Mouse (Mus musculus): Measurements from ENCODE around the gene Epha8.

Gene Epha8

GRCm38 (mm10) chr4:136907033-136907432 lies 49.6 kb downstream of the Epha8 start:
- DNase-seq (ENCODE audit: low spot score in 2 of 2): no peak

DNA sequence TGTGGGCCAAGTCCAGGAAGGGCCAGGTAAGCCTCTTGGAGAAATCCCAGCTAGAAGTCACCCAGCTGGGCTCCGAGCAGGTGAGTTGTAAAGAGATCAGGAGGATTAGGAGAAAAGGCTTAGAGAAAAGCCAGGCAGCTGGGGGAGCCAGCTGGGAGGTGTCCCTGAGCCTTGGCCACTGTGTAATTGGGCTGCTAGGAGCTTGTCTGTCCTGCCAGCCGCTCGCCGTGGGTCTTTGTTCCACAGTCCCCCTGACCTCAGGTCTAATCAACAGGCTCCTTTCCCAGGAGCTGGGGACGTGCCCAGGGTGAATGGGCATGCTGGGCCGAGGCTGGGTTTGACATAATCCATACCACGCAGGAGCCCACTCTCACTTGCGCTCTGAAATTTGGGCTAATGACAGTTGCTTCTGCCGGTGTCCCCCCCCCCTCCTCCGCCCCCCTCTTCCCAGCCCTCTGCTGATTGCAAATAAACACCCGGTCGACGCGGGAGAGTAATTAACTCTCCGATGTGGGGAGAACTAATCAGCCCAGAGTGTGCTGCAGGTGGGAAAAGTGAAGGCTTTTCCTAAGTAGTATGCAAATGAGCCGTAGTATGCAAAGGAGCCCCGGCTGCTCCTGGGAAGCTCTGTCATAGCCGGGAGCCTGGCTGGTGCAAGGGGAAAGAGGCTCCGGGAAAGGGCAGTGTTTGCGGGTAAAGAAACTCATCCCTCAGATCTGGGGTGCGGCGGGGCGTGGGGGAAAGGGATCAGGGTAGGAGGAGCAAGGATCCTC lies 51.7 kb downstream of the Epha8 start:
- no peak for DNase-seq (ENCODE audit: low spot score in 2 of 2)

GRCm38 (mm10) chr4:136899154-136899553 lies 57.5 kb downstream of the Epha8 start:
- no peak for DNase-seq (ENCODE audit: low spot score in 2 of 2)

DNA sequence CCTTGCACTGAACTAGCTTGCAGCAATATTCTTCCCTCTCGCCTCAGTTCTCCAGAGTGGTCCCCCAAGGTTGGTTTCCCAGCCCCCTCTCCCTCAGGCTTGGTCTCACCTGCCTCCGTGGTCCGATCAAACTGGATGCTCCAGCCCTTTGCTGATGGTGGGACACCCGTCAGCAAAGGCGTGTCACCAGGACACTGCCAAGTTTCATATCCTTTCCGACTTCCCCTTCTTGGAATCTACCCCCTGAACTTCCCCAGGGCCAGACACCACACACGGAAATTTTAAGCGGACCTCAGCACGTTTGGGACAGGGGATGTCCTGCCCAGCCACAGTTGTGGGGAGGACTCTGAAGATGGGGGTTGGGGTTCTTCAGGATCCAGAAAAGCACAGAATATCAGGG lies 58.0 kb downstream of the Epha8 start, which contains the start of gene C1qa:
Gene C1qa (minus strand): TSS at position 167 of the 400 bp plus-strand sequence.
- no peak for DNase-seq (ENCODE audit: low spot score in 2 of 2)

DNA sequence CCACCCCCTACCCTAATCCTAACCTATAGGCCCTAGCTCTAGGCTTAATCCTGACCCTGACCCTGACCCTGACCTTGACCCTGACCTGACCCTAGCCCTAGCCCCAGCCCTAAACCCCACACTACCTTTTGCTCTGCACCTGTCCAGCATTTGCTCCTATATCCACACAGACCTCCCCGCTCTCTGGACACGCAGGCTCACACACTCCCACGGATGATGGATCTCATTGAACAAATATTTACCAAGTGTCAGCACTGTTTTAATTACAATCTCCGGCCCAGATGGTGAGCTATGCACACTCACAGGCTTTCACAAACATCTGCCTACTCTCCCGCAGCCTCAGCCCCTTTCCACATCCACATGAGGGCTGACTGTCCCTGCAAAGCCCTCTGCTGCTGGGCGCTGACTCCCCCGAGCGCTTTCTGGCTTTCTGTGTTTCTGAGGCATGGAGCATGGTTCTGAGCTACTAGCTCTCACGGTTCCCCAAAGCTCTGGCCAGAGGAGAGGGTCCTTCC lies 58.5 kb downstream of the Epha8 start:
- no peak for DNase-seq (ENCODE audit: low spot score in 2 of 2)

- DNase-seq (ENCODE audit: low spot score in 2 of 2): no peak
Measured at GRCm38 (mm10) chr4:136896461-136896860, 60.2 kb downstream of the Epha8 start.

GRCm38 (mm10) chr4:136895861-136896260 lies 60.8 kb downstream of the Epha8 start:
- DNase-seq (ENCODE audit: low spot score in 2 of 2): no peak

DNA sequence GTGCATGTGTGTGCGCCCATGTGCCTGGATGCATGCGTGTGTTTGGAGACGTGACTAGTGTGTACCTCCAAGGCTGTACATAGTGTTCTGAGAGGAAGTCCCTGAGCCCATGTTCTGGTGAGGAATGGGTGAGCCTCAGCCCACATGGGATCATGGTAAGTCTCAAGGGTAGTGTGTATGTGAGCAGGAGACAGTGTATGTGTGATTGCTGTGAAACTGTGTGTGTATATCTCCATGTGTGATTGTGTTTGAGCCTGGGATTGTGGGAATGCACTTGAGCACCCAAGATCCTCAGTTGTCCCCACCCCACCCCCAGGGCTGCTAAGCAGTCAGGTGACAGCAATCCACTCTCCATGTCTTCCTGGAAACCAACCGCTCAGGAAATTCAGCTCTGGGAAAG lies 61.8 kb downstream of the Epha8 start:
- no peak for DNase-seq (ENCODE audit: low spot score in 2 of 2)

GRCm38 (mm10) chr4:136893691-136894543 lies 62.7 kb downstream of the Epha8 start:
- peak; percentile 69 to 73 for DNase-seq (ENCODE audit: low spot score in 2 of 2)

DNA sequence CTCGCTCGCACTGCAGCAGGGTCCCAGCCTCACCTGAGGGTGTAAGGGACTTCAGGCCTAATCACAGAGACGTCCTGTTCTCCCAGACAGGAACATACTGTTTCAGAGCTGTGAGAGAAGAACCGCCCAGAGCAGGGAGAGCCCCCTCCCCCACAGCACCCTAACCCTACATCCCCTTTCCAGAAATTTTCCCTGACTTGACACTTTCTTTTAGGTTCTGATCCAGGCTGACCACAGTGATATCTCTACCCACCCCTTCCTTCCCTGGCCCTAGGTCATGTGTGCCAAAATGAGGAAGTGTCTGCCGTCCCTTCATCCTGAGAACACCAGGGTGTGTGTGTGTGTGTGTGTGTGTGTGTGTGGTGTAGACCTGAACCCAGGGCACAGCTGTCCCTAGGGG lies 63.8 kb downstream of the Epha8 start, which contains the start of gene C1qc:
Gene C1qc (minus strand): TSS at position 255 of the 400 bp plus-strand sequence.
- no peak for DNase-seq (ENCODE audit: low spot score in 2 of 2)

GRCm38 (mm10) chr4:136892371-136892770 lies 64.2 kb downstream of the Epha8 start:
- no peak for DNase-seq (ENCODE audit: low spot score in 2 of 2)

DNA sequence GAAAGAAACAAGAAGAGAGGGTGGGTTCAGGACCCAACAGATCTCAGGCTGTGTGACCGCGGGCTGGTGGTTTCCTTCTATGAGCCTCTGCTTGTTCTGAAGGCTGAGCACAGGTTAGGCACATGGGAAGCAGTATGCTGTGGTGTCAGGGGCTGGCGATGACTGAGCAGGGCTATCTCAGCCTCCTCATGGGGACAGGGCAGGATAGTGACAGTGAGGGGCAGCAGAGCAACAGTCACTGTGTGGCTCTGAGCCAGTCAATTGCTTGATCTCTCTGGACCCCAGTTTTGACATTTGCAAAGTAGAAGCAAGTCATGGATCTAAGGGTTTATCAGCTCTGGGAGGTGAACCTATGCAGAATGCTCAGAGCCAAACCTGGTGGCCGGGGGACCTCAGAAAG lies 65.5 kb downstream of the Epha8 start:
- DNase-seq (ENCODE audit: low spot score in 2 of 2): no peak

- DNase-seq (ENCODE audit: low spot score in 2 of 2): no peak
Measured at GRCm38 (mm10) chr4:136889981-136890380, 66.6 kb downstream of the Epha8 start.

GRCm38 (mm10) chr4:136887714-136888113 lies 68.9 kb downstream of the Epha8 start:
- DNase-seq (ENCODE audit: low spot score in 2 of 2): no peak

GRCm38 (mm10) chr4:136886101-136886500 lies 70.5 kb downstream of the Epha8 start, which contains the start of gene C1qb:
Gene C1qb, minus strand, starts transcription at chr4:136886187.
- no peak for DNase-seq (ENCODE audit: low spot score in 2 of 2)

Measured in right cerebral cortex, adult 2 months (tissue).